Mouse (Mus musculus) G1E (cell line): Measurements from ENCODE around the gene Otop2. TPM values are rescaled to one million over a fixed set of nuclear protein-coding genes. Genes with fewer than 3 reads are reported as not detected.
A peak's percentile ranks its signal among the peaks of the same experiment; 100 is the strongest.

ENCODE experiments used
- ATAC-seq: 2 replicates; pipeline ENCODE4 v1.8.0; 2016; ENCODE audit warnings: mild to moderate bottlenecking; ENCODE audit not compliant: insufficient number of reproducible peaks, poor library complexity, low FRiP score, severe bottlenecking; ENCODE audit errors: extremely low read depth
- DNase-seq: peaks from one replicate; pipeline ENCODE4 v3.0.0; 2012; ENCODE audit warnings: low spot score
- H3K27me3 ChIP-seq: 2 replicates; pipeline ENCODE4 v1.6.1; 2012; ENCODE audit warnings: mild to moderate bottlenecking, low read length, inconsistent platforms; ENCODE audit not compliant: insufficient read depth
- H3K36me3 ChIP-seq: replicated peaks from 2 replicates; pipeline ENCODE3; 2012; ENCODE audit warnings: mild to moderate bottlenecking, inconsistent platforms
- H3K4me1 ChIP-seq: 2 replicates; pipeline ENCODE4 v1.6.1; 2012; ENCODE audit warnings: low read depth, low read length, inconsistent platforms, mixed read lengths; ENCODE audit not compliant: insufficient read depth
- H3K4me3 ChIP-seq: 2 replicates; pipeline ENCODE4 v1.5.1; 2012; ENCODE audit warnings: low read depth, mild to moderate bottlenecking, inconsistent platforms, low read length, moderate library complexity, mixed read lengths
- H3K9me3 ChIP-seq: replicated peaks from 2 replicates; pipeline ENCODE4 v1.6.1; 2012; ENCODE audit warnings: inconsistent platforms
- CTCF ChIP-seq: IDR thresholded peaks from 2 replicates; pipeline ENCODE4 v1.5.1; 2012; ENCODE audit warnings: low read depth, low read length, inconsistent platforms, mixed read lengths
- GATA1 ChIP-seq: IDR thresholded peaks from 2 replicates; pipeline ENCODE4 v1.6.1; 2012; ENCODE audit warnings: borderline replicate concordance, low read length, inconsistent platforms, mixed read lengths
- GATA2 ChIP-seq: IDR thresholded peaks from 2 replicates; pipeline ENCODE4 v1.6.1; 2012; ENCODE audit warnings: low read depth, low read length, inconsistent platforms, borderline replicate concordance
- POLR2AphosphoS5 ChIP-seq: IDR thresholded peaks from 2 replicates; pipeline ENCODE4 v1.6.1; 2012; ENCODE audit warnings: low read depth, low read length, inconsistent platforms; ENCODE audit not compliant: insufficient replicate concordance
- TAL1 ChIP-seq: conservative IDR thresholded peaks from 2 replicates; pipeline ENCODE4 v1.6.1; 2012; ENCODE audit warnings: low read depth, low read length, inconsistent platforms, mixed read lengths
- polyA plus RNA-seq: library from polyadenylated mRNA; stranded (reverse); fragments of >175 nt; gene quantifications from 2 replicates; pipeline ENCODE4 v1.2.3, GENCODE M21; 2012
- total RNA-seq, 2 experiments: library from RNA; stranded (forward) in 1 of 2; stranded (reverse) in 1 of 2; fragments of 200-1000 nt in 1 of 2; fragments of >200 nt in 1 of 2; fragmentation: Nextera tagmentation in 1 of 2; gene quantifications; 2 replicates each; pipeline ENCODE4 v1.2.3; 2014 to 2017

The Otop2 gene
- total and polyA plus RNA-seq, 3 experiments, result not detected

- TF ChIP-seq TAL1 (no peak), CTCF (no peak), POLR2AphosphoS5 (no peak), GATA2 (no peak), GATA1 (no peak)
- H3K9me3 ChIP-seq, result no peaks in the 10 kb centered on the region
- H3K27me3 ChIP-seq, result peaks cover 36% of the 10 kb centered on the region
- peaks cover 3% of the 10 kb centered on the region; the same call in 1 of the 2 replicates for H3K4me1 ChIP-seq
- no peaks in the 10 kb centered on the region for H3K36me3 ChIP-seq
- DNase-seq (no peak), ATAC-seq (no peak)
- H3K4me3 ChIP-seq, result no peak overlapping the region
These were observed 34.9 kb downstream of the Otop2 start for GRCm38 (mm10) chr11:115341866-115342265.

GRCm38 (mm10) chr11:115344967-115345366 lies 38.0 kb downstream of the Otop2 start:
- peaks cover 9% of the 10 kb centered on the region; the same call in 1 of the 2 replicates for H3K4me1 ChIP-seq

GRCm38 (mm10) chr11:115345515-115345914 lies 38.6 kb downstream of the Otop2 start:
- peaks cover 51% of the 10 kb centered on the region for H3K27me3 ChIP-seq
- no peak overlapping the region for H3K4me3 ChIP-seq
- H3K9me3 ChIP-seq, result no peaks in the 10 kb centered on the region
- H3K36me3 ChIP-seq, result no peaks in the 10 kb centered on the region
- no peak for DNase-seq
- no peak for ATAC-seq
- peaks cover 9% of the 10 kb centered on the region; the same call in 1 of the 2 replicates for H3K4me1 ChIP-seq
- TF ChIP-seq GATA2, result no peak
- TF ChIP-seq GATA1, result no peak
- no peak for TF ChIP-seq CTCF

More at GRCm38 (mm10) chr11:115344967-115345366, 38.0 kb downstream of the Otop2 start:
- no peak for ATAC-seq
- peaks cover 45% of the 10 kb centered on the region for H3K27me3 ChIP-seq
- no peaks in the 10 kb centered on the region for H3K36me3 ChIP-seq
- no peak for DNase-seq
- TF ChIP-seq GATA1 (no peak), CTCF (no peak), GATA2 (no peak), POLR2AphosphoS5 (no peak), TAL1 (no peak)
- H3K9me3 ChIP-seq, result no peaks in the 10 kb centered on the region
- no peak overlapping the region for H3K4me3 ChIP-seq

- DNase-seq, result no peak
- no peaks in the 10 kb centered on the region for H3K36me3 ChIP-seq
- no peak for TF ChIP-seq CTCF
- no peak for TF ChIP-seq POLR2AphosphoS5
- TF ChIP-seq GATA1, result no peak
- no peak for TF ChIP-seq TAL1
- no peak for TF ChIP-seq GATA2
- peaks cover 11% of the 10 kb centered on the region; the same call in 1 of the 2 replicates for H3K4me1 ChIP-seq
- no peak for ATAC-seq
- H3K4me3 ChIP-seq, result no peak overlapping the region
- peaks cover 76% of the 10 kb centered on the region for H3K27me3 ChIP-seq
- H3K9me3 ChIP-seq, result no peaks in the 10 kb centered on the region
These were observed 41.8 kb downstream of the Otop2 start for GRCm38 (mm10) chr11:115348681-115349248.

GRCm38 (mm10) chr11:115349976-115350375 lies 43.0 kb downstream of the Otop2 start:
- TF ChIP-seq POLR2AphosphoS5, result no peak
- no peak for TF ChIP-seq CTCF
- TF ChIP-seq TAL1, result no peak
- TF ChIP-seq GATA2, result no peak
- TF ChIP-seq GATA1, result no peak
- DNase-seq (no peak), ATAC-seq (no peak)
- H3K4me1 ChIP-seq, result peaks cover 15% of the 10 kb centered on the region
- no peaks in the 10 kb centered on the region for H3K9me3 ChIP-seq
- H3K27me3 ChIP-seq, result peaks cover 69% of the 10 kb centered on the region
- H3K36me3 ChIP-seq, result no peaks in the 10 kb centered on the region
- H3K4me3 ChIP-seq, result no peak overlapping the region

GRCm38 (mm10) chr11:115353375-115353774 lies 46.4 kb downstream of the Otop2 start:
- Histone ChIP-seq H3K4me3 (no peak overlapping the region), H3K36me3 (no peaks in the 10 kb centered on the region), H3K27me3 (peaks cover 68% of the 10 kb centered on the region), H3K4me1 (peaks cover 13% of the 10 kb centered on the region), H3K9me3 (no peaks in the 10 kb centered on the region)
- TF ChIP-seq POLR2AphosphoS5 (no peak), CTCF (no peak), GATA2 (no peak), GATA1 (no peak)
- ATAC-seq, result no peak
- DNase-seq, result no peak

- Histone ChIP-seq H3K9me3 (no peaks in the 10 kb centered on the region), H3K36me3 (no peaks in the 10 kb centered on the region), H3K27me3 (peaks cover 67% of the 10 kb centered on the region), H3K4me1 (peaks cover 16% of the 10 kb centered on the region), H3K4me3 (no peak overlapping the region)
- DNase-seq, result peak; percentile 79
- TF ChIP-seq POLR2AphosphoS5 (no peak), CTCF (peak; percentile 87), TAL1 (no peak)
- peak; percentile 67 for ATAC-seq
These were observed 47.2 kb downstream of the Otop2 start for GRCm38 (mm10) chr11:115354183-115354582.
